Mouse (Mus musculus): ENCODE data around the gene Zfp988. TPM values are rescaled to one million over a fixed set of nuclear protein-coding genes. Genes with fewer than 3 reads are reported as not detected.
"Not testable (repeated sequence)": the region's sequence is repeated elsewhere in the genome, so short reads cannot be mapped to it uniquely, and the experiment has no call there.

Zfp988 gene
- polyA plus RNA-seq, 1 experiment from 2014 or later, result 0.32 TPM

DNA sequence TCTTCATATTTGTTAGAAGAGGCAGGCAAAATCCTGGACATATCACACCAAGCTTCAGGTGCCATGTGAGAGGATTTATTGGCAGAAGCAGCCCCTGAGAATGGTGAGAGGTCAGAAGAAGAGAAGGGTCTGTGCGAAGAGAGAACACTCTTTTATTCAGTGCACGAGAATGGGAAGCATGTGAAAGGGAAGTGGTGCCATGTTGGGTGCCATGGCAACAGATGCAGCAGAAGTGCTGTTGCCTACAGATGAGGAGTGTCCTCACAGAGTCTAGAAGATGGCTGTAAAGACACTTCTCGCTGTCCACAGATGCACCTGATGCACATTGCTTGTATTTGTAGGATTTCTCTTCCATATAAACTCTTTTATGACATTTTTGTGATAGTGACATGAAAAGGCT is 6.9 kb upstream of the Zfp988 start:
- not testable (repeated sequence) for ATAC-seq (ENCODE audit: low FRiP score, low TSS enrichment); H3K27ac ChIP-seq (ENCODE audit: low read depth, low read length); H3K4me3 ChIP-seq (ENCODE audit: low read length); H3K9ac ChIP-seq (ENCODE audit: low read depth, low read length); H3K4me2 ChIP-seq (replicated peaks; ENCODE audit: low read depth, low read length); H3K27me3 ChIP-seq (ENCODE audit: control insufficient read depth, insufficient read depth, low read length); H3K36me3 ChIP-seq (ENCODE audit: control insufficient read depth, insufficient read depth, low read length); H3K9me3 ChIP-seq (ENCODE audit: control insufficient read depth, low read length); H3K4me1 ChIP-seq (ENCODE audit: control insufficient read depth, insufficient read depth, low read length)
- WGBS, result 78% methylated on average over 3 of the region's 3 CpGs

DNA sequence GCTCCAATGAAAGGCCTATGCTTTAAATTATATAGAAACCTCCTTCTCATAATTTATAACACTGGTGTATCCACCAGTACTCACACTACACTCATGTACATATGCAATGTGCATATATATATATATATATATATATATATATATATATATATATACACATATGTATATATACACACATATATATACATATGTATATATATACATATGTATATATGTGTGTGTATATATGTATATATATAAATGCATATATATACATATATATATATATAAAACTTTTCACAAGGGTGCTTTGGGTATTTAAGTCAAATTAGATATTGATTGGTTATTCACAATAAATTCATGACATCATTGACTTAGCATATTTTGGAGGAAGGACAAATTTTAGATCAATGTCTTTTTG is 3.1 kb upstream of the Zfp988 start:
- H3K27me3 ChIP-seq (ENCODE audit: control insufficient read depth, insufficient read depth, low read length); H3K9me3 ChIP-seq (ENCODE audit: control insufficient read depth, low read length); H3K36me3 ChIP-seq (ENCODE audit: control insufficient read depth, insufficient read depth, low read length); H3K4me2 ChIP-seq (replicated peaks; ENCODE audit: low read depth, low read length); H3K4me1 ChIP-seq (ENCODE audit: control insufficient read depth, insufficient read depth, low read length); ATAC-seq (ENCODE audit: low FRiP score, low TSS enrichment); H3K27ac ChIP-seq (ENCODE audit: low read depth, low read length); H3K9ac ChIP-seq (ENCODE audit: low read depth, low read length); H3K4me3 ChIP-seq (ENCODE audit: low read length): not testable (repeated sequence)

DNA sequence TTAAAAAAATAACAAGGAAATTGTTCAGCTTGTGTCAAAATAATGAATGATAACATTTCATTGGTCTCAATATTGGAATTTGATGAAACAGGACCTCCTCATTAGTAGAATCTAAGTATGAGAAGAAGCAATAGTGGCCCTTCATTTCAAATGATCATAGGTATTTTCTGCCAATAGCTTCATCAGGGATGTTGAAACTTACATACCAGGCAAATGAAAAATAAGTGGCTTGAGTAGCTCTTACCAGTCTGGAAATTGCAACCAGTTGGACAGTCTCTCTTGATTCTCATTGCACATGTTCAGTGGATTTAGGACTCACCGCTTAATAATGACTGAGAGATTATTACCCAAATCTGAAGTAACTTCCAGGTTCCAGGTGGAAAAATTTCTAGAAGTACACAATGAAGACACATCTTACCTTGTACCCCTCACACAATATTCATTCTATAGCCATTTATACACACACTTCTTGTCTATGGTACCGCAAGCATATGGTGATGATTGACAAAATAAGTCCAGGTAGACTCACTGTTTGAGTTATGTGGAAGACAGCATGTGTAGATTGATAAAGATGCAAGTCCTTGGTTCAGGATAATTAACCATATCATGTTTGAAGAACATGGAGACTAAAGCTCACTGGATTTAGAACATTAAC is 29.7 kb downstream of the Zfp988 start:
- not testable (repeated sequence) for H3K36me3 ChIP-seq (ENCODE audit: control insufficient read depth, insufficient read depth, low read length); H3K27ac ChIP-seq (ENCODE audit: low read depth, low read length); H3K4me1 ChIP-seq (ENCODE audit: control insufficient read depth, insufficient read depth, low read length); H3K4me3 ChIP-seq (ENCODE audit: low read length); H3K4me2 ChIP-seq (replicated peaks; ENCODE audit: low read depth, low read length); H3K27me3 ChIP-seq (ENCODE audit: control insufficient read depth, insufficient read depth, low read length); H3K9ac ChIP-seq (ENCODE audit: low read depth, low read length)
- ATAC-seq (ENCODE audit: low FRiP score, low TSS enrichment), result peak; percentile 49; the same call in 1 of the 2 replicates
- 94% methylated on average over 2 of the region's 2 CpGs for WGBS
- H3K9me3 ChIP-seq (ENCODE audit: control insufficient read depth, low read length), result peaks cover 52% of the 10 kb centered on the region

DNA sequence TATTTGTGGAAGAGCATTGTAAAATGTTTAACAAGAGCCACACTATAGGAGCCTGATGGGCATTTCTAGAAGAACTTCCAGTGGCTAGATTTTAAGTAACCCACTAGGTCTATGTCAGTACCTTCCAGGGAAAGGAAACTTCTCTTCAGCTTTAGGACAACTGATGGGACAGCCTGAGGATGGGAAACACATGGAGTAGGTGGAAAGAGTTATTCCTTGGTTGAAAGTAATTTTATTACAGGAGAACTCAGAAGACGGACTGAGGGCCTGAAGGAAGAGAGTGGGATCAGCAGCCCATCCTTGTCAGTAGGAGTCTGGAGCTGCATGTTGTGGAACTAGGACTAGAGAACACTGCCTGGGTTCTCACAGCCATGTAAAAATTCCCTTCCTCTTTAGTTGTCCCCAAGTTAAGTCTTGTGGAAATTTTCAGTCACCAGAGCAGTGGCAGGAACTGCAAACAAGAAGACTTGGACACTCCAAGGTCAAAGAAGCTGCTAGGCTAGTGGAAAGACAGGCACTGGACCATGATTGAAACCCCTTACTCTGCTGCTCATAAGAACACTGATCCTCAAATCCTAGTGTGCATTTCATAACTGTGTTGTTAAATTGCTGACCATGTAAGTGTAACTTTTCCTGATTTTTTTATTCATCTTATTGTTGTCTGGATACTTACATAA is 30.4 kb downstream of the Zfp988 start:
- not testable (repeated sequence) for ATAC-seq (ENCODE audit: low FRiP score, low TSS enrichment); H3K9ac ChIP-seq (ENCODE audit: low read depth, low read length); H3K4me1 ChIP-seq (ENCODE audit: control insufficient read depth, insufficient read depth, low read length); H3K27ac ChIP-seq (ENCODE audit: low read depth, low read length); H3K4me2 ChIP-seq (replicated peaks; ENCODE audit: low read depth, low read length); H3K4me3 ChIP-seq (ENCODE audit: low read length); H3K27me3 ChIP-seq (ENCODE audit: control insufficient read depth, insufficient read depth, low read length); H3K36me3 ChIP-seq (ENCODE audit: control insufficient read depth, insufficient read depth, low read length)
- WGBS, result 51% methylated on average over 1 of the region's 1 CpGs
- peaks cover 55% of the 10 kb centered on the region for H3K9me3 ChIP-seq (ENCODE audit: control insufficient read depth, low read length)

DNA sequence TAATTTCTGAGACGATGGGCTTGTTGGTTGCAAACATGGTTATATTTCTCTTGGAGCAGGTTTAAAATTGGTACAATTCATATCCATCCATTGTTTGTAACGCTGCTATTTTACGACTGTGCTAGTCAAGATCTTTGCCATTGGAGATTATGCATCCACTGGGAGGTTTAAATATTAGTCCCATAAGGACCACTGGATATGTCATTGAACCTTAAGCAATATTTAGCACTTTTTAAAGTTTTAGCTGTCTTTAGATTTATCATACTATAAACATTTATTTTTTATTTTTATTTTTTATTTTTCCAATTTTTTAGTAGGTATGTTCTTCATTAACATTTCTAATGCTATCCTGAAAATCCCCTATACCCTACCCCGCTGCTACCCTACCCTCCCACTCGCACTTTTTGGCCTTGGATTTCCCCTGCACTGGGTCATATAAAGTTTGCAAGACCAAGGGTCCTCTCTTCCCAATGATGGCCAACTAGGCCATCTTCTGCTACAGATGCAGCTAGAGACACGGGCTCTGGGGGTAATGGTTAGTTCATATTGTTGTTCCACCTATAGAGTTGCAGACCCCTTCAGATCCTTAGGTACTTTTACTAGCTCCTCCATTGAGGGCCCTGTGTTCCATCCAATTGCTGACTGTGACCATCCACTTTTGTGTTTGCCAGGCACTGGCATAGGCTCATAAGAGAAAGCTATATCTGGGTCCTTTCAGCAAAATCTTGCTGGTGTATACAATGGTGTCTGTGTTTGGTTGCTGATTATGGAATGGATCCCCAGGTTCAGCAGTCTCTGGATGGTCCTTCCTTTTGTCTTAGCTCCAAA is 31.1 kb downstream of the Zfp988 start:
- H3K4me1 ChIP-seq (ENCODE audit: control insufficient read depth, insufficient read depth, low read length); H3K9ac ChIP-seq (ENCODE audit: low read depth, low read length); H3K4me3 ChIP-seq (ENCODE audit: low read length); H3K36me3 ChIP-seq (ENCODE audit: control insufficient read depth, insufficient read depth, low read length); H3K27ac ChIP-seq (ENCODE audit: low read depth, low read length); H3K4me2 ChIP-seq (replicated peaks; ENCODE audit: low read depth, low read length); H3K27me3 ChIP-seq (ENCODE audit: control insufficient read depth, insufficient read depth, low read length): not testable (repeated sequence)
- peak; percentile 72; the same call in 1 of the 2 replicates for ATAC-seq (ENCODE audit: low FRiP score, low TSS enrichment)
- peaks cover 55% of the 10 kb centered on the region for H3K9me3 ChIP-seq (ENCODE audit: control insufficient read depth, low read length)
- WGBS, result 69% methylated on average over 6 of the region's 6 CpGs

DNA sequence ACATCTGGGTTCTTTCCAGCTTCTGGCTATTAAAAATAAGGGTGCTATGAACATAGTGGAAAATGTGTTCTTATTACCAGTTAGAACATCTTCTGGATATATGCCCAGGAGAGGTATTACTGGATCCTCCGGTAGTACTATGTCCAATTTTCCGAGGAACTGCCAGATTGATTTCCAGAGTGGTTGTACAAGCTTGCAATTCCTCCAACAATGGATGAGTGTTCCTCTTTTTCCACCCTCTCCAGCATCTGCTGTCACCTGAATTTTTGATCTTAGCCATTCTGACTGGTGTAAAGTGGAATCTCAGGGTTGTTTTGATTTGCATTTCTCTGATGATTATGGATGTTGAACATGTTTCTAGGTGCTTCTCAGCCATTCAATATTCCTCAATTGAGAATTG is 32.0 kb downstream of the Zfp988 start:
- not testable (repeated sequence) for H3K4me3 ChIP-seq (ENCODE audit: low read length)

DNA sequence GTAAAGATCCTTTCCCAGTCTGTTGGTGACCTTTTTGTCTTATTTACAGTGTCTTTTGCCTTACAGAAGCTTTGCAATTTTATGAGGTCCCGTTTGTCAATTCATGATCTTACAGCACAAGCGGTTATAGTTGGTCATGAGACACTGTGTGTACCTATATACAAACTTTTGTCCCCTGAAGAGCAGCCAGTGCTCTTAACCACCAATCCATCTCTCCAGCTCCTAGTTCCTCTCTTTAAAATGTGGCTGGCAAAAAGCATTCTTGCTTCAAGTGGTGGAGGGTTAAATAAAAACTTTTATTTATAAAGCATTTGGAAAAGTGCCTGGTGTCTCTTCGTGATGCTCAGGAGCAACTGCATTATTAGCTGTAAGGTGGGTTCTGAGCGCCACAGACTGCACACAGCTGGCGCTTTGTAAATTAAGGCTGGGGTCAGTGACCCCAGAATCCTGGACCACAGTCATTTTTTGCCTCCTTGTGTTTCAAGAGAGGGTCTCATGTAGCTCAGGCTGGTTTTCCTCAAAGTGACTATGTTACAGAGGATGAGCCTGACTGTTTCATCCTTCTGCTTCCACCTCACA is 32.6 kb downstream of the Zfp988 start:
- Histone ChIP-seq H3K9me3 (ENCODE audit: control insufficient read depth, low read length) (peaks cover 57% of the 10 kb centered on the region), H3K36me3 (ENCODE audit: control insufficient read depth, insufficient read depth, low read length) (no peaks in the 10 kb centered on the region), H3K27ac (ENCODE audit: low read depth, low read length) (no peak overlapping the region), H3K4me1 (ENCODE audit: control insufficient read depth, insufficient read depth, low read length) (no peaks in the 10 kb centered on the region), H3K4me2 (replicated peaks; ENCODE audit: low read depth, low read length) (no peak overlapping the region), H3K4me3 (ENCODE audit: low read length) (no peak overlapping the region), H3K9ac (ENCODE audit: low read depth, low read length) (no peak overlapping the region), H3K27me3 (ENCODE audit: control insufficient read depth, insufficient read depth, low read length) (no peaks in the 10 kb centered on the region)
- peak; percentile 68; the same call in 1 of the 2 replicates for ATAC-seq (ENCODE audit: low FRiP score, low TSS enrichment)
- WGBS, result 76% methylated on average over 5 of the region's 5 CpGs

More for the DNA sequence above, 32.0 kb downstream of the Zfp988 start:
- H3K4me1 ChIP-seq (ENCODE audit: control insufficient read depth, insufficient read depth, low read length); H3K36me3 ChIP-seq (ENCODE audit: control insufficient read depth, insufficient read depth, low read length); H3K27ac ChIP-seq (ENCODE audit: low read depth, low read length); H3K4me2 ChIP-seq (replicated peaks; ENCODE audit: low read depth, low read length); ATAC-seq (ENCODE audit: low FRiP score, low TSS enrichment); H3K9ac ChIP-seq (ENCODE audit: low read depth, low read length); H3K27me3 ChIP-seq (ENCODE audit: control insufficient read depth, insufficient read depth, low read length): not testable (repeated sequence)
- WGBS, result 88% methylated on average over 2 of the region's 2 CpGs
- peaks cover 55% of the 10 kb centered on the region for H3K9me3 ChIP-seq (ENCODE audit: control insufficient read depth, low read length)

DNA sequence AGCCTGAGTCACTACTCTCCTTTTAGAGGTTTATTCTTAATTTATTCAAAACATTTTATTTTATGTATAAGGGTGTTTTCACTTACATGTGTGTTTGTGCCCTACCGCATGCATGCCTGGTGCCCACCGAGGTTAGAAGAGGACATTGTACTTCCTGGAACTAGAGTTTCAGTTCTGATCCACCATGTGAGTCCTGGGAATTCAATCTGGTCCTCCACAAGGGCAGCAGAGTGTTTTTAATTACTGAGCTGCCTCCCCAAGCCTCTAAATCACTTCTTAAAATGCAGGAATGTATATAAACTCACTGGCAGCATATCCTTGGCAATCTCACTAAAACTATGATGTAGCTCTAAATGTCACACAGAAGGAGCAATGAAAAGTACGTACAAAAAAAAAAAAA is 33.2 kb downstream of the Zfp988 start:
- 83% methylated on average over 3 of the region's 3 CpGs for WGBS

More for the DNA sequence above, 33.2 kb downstream of the Zfp988 start:
- H3K4me2 ChIP-seq (replicated peaks; ENCODE audit: low read depth, low read length); H3K27ac ChIP-seq (ENCODE audit: low read depth, low read length); H3K9ac ChIP-seq (ENCODE audit: low read depth, low read length); H3K27me3 ChIP-seq (ENCODE audit: control insufficient read depth, insufficient read depth, low read length); ATAC-seq (ENCODE audit: low FRiP score, low TSS enrichment); H3K36me3 ChIP-seq (ENCODE audit: control insufficient read depth, insufficient read depth, low read length); H3K4me1 ChIP-seq (ENCODE audit: control insufficient read depth, insufficient read depth, low read length); H3K4me3 ChIP-seq (ENCODE audit: low read length): not testable (repeated sequence)
- peaks cover 63% of the 10 kb centered on the region for H3K9me3 ChIP-seq (ENCODE audit: control insufficient read depth, low read length)
